Mouse (Mus musculus) heart, postnatal 25 days (tissue): Measurements from ENCODE around the gene Capn13. TPM values are rescaled to one million over a fixed set of nuclear protein-coding genes. Genes with fewer than 3 reads are reported as not detected.
A peak's percentile ranks its signal among the peaks of the same experiment; 100 is the strongest.

Experiments used
- DNase-seq: peaks from one replicate; pipeline ENCODE4 v3.0.0; 2022; ENCODE audit warnings: low spot score
- intact Hi-C: fragments of 180-260 bp; cut with DNase I; formaldehyde crosslinking; loops from one replicate; pipeline ENCODE4 v1.15.1; 2025
- total RNA-seq, 2 experiments: library from RNA; stranded (reverse); gene quantifications; 2 replicates each; pipeline ENCODE4 v1.2.3; 2021

Capn13 gene
- total RNA-seq = not detected

DNA sequence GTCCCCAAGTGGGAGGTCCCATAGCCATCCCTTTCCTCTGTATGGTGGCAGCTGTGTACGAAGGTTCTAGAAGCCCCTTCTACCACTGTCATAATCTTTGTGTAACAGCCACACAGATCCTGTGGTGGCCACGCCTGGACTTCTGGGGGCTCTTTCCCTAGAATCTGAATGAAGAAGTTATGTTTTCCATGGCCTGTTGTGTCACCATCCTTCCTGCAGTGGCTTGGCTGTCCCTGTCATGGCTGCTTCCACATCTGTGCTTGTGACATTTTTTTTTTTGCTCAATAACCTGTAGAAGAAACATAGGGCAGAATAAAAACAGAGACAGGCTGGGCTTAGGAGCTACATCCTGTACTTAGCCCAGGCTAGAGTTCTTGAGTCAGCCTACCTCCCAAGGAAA lies at the start of gene Capn13:
Capn13 (minus strand) TSS at position 5 of the 400 bp plus-strand sequence.
- intact Hi-C loops = no loop called here
- no peak for DNase-seq

- intact Hi-C loops = no loop called here
- DNase-seq = no peak
These were observed 48.4 kb upstream of the Capn13 start for GRCm38 (mm10) chr17:73449104-73449503.

- DNase-seq = no peak
- intact Hi-C loops = no loop called here
These were observed 40.1 kb upstream of the Capn13 start for GRCm38 (mm10) chr17:73440798-73441197.

DNA sequence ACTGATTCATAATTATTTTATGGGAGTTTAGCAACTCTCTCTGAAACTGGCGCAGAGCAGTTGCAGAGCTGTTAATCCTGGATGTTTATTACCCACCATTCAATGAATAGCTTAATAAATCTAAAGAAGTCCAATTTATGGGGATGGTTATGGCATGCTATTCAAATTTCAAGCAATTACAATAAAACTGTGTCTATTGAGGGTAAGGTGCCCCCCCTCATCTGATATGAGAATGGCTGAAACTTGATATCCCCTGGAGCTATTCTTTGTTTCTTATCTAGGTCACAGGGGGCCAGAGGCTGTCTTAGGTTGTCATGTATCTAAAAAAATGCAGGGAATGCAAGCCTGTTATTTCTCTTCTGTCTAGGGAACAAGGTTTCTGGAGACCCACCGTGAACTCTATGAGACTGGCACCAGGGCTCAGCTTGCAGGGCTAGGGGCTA lies 31.9 kb upstream of the Capn13 start:
- DNase-seq = no peak
- intact Hi-C loops = no loop called here

DNA sequence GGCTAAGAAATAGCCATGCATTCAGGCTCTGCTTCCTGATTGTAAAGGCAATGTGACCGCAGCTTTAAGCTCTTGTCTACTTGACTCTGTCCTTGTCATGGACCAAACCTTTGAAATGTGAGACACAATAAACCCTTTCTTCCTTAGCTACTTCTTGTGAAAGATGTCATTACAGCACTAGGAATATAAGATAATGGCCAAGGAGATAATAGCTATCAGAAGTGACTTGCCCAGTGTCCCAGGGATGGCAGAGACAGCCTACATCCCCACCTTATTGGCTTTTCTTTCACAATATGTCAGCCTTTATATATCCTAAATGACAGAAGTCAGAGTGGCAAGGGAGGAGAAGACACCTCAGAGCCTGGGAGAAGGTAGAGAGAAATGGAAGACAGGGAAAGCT lies 31.4 kb upstream of the Capn13 start:
- intact Hi-C loops = no loop called here
- DNase-seq = no peak

GRCm38 (mm10) chr17:73417382-73417781 lies 16.7 kb upstream of the Capn13 start:
- intact Hi-C loops = no loop called here
- DNase-seq = no peak

DNA sequence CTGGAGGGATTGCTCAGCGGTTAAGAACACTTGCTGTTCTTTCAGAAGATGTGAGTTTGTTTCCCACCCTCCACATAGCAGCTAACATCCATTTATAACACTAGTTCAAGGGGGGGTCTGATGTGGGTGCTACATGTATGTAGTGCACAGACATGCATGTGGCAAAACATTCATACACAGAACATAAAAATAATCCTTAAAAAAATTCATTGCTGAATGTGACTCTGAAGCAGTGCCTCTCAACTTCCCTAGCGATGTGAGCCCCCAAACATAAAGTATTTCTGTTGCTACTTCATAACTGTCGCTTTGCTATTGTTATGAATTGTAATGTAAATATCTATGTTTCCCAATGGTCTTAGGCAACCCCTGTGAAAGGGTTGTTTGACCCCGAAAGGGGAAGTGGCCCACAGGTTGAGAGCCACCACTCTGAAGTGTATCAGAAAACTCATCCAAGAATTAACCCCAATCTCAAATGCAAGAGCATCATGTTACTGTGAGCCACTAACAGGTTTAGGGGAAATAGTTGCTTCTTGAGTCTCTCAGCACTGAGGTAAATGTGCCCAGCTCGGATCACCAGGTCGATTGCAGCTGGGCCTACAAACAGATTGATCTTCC lies 15.6 kb upstream of the Capn13 start:
- intact Hi-C loops = no loop called here
- DNase-seq = no peak

GRCm38 (mm10) chr17:73411817-73412216 lies 11.2 kb upstream of the Capn13 start:
- no peak for DNase-seq

DNA sequence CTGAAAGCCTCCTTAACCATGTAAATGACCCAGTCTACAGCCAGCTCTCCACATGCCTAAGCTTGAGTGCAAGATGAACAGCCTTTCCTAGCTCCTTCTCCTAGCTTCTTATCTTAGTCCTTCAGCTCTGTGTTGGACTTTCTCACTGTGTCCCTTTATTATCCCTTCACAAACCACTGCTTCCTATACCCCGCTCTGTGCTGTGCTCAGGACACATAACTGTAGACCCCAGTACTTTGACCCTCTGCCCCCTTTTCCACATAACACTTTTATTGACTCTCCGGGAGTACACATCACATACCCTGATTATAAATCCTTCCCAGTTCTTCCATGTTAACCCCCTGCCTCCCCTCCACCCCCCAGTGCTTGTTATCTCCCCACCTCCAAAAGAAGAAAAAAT lies 606 bp upstream of the Capn13 start:
- intact Hi-C loops = no loop called here
- no peak for DNase-seq

More at GRCm38 (mm10) chr17:73411817-73412216, 11.2 kb upstream of the Capn13 start:
- intact Hi-C loops = no loop called here

- intact Hi-C loops = no loop called here
- no peak for DNase-seq
These were observed 1.5 kb downstream of the Capn13 start for GRCm38 (mm10) chr17:73399136-73399535.

DNA sequence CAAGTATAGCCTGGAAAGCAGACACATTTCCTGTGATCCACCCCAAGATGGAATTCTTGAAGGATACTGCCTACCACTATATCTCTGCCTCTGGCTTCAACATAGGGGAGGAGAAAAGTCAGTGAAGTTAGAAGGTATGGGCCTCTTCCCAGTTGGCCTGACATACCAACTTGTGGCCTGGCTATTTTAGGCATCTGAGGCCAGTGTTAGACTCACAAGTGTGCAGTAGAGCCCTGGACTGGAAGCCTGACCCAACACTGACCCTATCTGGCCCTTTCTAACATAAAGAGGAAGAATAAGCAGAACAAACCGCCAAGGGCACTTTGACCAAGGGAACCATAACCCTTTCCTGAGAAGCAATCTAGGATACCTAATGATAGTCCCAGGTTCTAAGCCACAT lies 7.3 kb downstream of the Capn13 start:
- DNase-seq = no peak
- intact Hi-C loops = no loop called here

DNA sequence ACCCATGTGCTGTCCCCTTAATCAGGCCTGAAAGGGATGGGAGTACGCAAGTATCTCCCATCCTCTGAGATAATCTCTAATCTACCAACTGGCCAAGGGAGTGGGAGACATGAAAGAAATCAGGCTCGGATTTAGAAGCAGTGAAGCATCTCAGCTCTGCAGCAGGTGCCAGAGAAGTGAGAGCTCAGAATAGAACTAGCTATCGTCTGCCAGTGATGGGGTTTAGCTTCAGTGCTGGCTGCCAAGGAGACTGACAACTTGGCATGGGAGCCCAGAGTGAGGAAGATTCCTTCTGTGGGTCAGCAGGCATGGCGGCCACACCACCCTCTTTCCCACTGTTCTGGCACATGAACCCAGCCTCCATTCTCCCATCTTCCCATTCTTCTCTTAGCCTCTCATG lies 8.9 kb downstream of the Capn13 start:
- intact Hi-C loops = no loop called here
- DNase-seq = peak; percentile 8

- intact Hi-C loops = no loop called here
- DNase-seq = no peak
These were observed 10.2 kb downstream of the Capn13 start for GRCm38 (mm10) chr17:73390191-73391089.

- no peak for DNase-seq
- intact Hi-C loops = no loop called here
These were observed 11.3 kb downstream of the Capn13 start for GRCm38 (mm10) chr17:73389336-73389735.

DNA sequence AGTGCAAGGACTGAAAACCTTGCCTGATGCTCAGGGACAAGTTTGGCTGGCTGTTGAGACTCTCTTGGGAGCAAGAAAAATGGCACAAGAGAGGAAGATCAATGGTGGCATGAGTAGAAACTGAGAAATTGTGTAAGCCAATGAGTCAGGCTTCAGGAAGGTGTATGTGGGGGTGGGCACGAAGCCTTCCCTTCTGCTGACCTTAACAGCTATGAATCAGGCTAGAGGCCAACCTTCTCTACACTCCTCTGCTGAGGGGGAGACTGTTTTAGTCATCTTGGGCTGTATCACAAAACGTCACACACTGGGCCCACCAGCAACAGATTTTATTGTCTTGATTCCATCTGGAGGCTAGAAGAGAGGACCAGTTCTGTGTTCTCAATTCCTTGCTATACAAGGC lies 14.1 kb downstream of the Capn13 start:
- no peak for DNase-seq
- intact Hi-C loops = no loop called here

DNA sequence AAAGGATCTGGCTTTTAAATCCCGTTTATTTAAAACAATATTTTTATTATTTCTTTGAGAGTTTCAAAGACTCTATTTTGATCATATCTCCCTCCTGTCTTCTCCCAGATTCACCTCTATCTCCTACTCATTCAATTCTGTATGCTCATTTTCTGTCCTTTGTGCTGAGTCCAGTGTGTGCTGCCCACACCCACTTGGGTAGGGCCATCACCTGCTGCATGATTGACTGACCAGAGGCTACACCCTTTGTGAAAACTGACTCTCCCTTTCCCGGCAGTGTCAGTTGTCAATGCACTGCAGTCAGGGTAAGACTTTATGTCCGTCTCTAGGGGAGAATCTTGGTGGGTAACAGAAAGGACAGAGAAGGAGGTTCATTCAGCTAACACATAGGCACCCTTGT lies 14.7 kb downstream of the Capn13 start:
- intact Hi-C loops = no loop called here
- DNase-seq = no peak

GRCm38 (mm10) chr17:73382327-73383014 lies 18.2 kb downstream of the Capn13 start:
- no peak for DNase-seq
- intact Hi-C loops = no loop called here

GRCm38 (mm10) chr17:73381681-73382080 lies 19.0 kb downstream of the Capn13 start:
- intact Hi-C loops = no loop called here
- DNase-seq = no peak

- intact Hi-C loops = no loop called here
- no peak for DNase-seq
These were observed 22.7 kb downstream of the Capn13 start for GRCm38 (mm10) chr17:73377778-73378484.

- intact Hi-C loops = no loop called here
- no peak for DNase-seq
These were observed 33.3 kb downstream of the Capn13 start for GRCm38 (mm10) chr17:73367334-73367733.
